In the genomic region with DNA sequence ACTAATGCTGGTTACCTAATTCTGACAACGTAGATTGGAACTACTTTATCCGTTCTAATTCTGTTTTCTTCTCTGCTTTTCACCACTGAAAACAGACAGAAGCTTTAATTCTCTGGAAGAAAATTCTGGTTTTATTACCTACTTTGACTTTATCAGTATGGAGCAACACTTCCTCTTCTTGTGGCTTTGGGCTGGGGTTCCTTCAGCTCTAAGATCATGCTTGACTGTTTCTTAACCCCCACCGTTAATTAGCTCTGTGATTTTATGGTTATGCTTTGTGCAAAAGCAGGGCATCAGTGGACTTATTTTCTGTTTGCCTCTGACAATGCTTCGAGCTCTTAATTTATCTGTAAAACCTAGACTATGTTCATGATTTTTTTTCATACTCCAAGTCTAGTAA, we compare ENCODE assay signal across 21 mouse cellular contexts.
"Had no signal": no experiment of that assay in that cellular context is flagged by ENCODE, and none has a peak within 500 bp of the region (broad histone marks: within the 10 kb centered on the region; RNA-seq: fewer than 3 reads in every experiment).

No protein-coding gene starts in this region.

- DNase-seq: liver, postnatal 0 days; lung, adult 2 months; lung, postnatal 14 days; lung, postnatal 36 days; midbrain, embryonic 14.5 days; right cerebral cortex, postnatal 14 days; thymus, adult 2 months; thymus, postnatal 25 days; thymus, postnatal 4 days had no signal

- H3K4me1 ChIP-seq: lung, embryonic 15.5 days; megakaryocyte, embryonic 14.5 days; midbrain, embryonic 10.5 days; midbrain, embryonic 12.5 days; neural tube, embryonic 13.5 days; neural tube, embryonic 15.5 days; stomach, embryonic 15.5 days had no signal

- H3K27ac ChIP-seq: lung, embryonic 15.5 days; macrophage; midbrain, embryonic 10.5 days; midbrain, embryonic 12.5 days; neural tube, embryonic 13.5 days; neural tube, embryonic 15.5 days; stomach, embryonic 15.5 days; stomach, postnatal 0 days had no signal

- H3K36me3 ChIP-seq: lung, embryonic 15.5 days; midbrain, embryonic 10.5 days; midbrain, embryonic 12.5 days; neural tube, embryonic 13.5 days; neural tube, embryonic 15.5 days; stomach, embryonic 15.5 days had no signal

- H3K27me3 ChIP-seq: midbrain, embryonic 12.5 days; neural tube, embryonic 13.5 days; neural tube, embryonic 15.5 days; stomach, embryonic 15.5 days had no signal

- H3K9ac ChIP-seq: liver, postnatal 0 days; lung, embryonic 15.5 days; midbrain, embryonic 12.5 days; neural tube, embryonic 13.5 days; neural tube, embryonic 15.5 days; stomach, embryonic 15.5 days had no signal

- H3K9me3 ChIP-seq: lung, embryonic 15.5 days; midbrain, embryonic 10.5 days; midbrain, embryonic 12.5 days; neural tube, embryonic 13.5 days; neural tube, embryonic 15.5 days; stomach, embryonic 15.5 days had no signal

- ATAC-seq: liver, postnatal 0 days; lung, postnatal 0 days; midbrain, embryonic 16.5 days had no signal

- H3K4me3 ChIP-seq: lung, embryonic 15.5 days; megakaryocyte, embryonic 14.5 days; midbrain, embryonic 10.5 days; midbrain, embryonic 12.5 days; myocyte; neural tube, embryonic 13.5 days; neural tube, embryonic 15.5 days; stomach, embryonic 15.5 days had no signal
